Mouse (Mus musculus) heart, embryonic 16.5 days (tissue): ENCODE results near the gene Clasp2. TPM values are rescaled to one million over a fixed set of nuclear protein-coding genes. Genes with fewer than 3 reads are reported as not detected.

Source experiments
- ATAC-seq: fragments of 200-750 bp; cut with Nextera tagmentation; replicated peaks from 2 replicates; pipeline ENCODE4 v1.8.0; 2017; ENCODE audit warnings: moderate number of reproducible peaks; ENCODE audit not compliant: insufficient read depth, low FRiP score; ENCODE audit errors: extremely low read depth
- H3K27ac ChIP-seq: fragments of 300-500 bp; sonication (generic); 2 replicates; pipeline ENCODE4 v1.5.1; 2014; ENCODE audit warnings: mild to moderate bottlenecking, low read length, control low read depth, moderate library complexity
- H3K27me3 ChIP-seq: fragments of 300-500 bp; sonication (generic); 2 replicates; pipeline ENCODE4 v1.6.1; 2014; ENCODE audit warnings: low read length, mixed read lengths; ENCODE audit not compliant: control insufficient read depth, insufficient read depth
- H3K36me3 ChIP-seq: fragments of 300-500 bp; sonication (generic); 2 replicates; pipeline ENCODE4 v1.6.1; 2014; ENCODE audit not compliant: control insufficient read depth, insufficient read depth
- H3K4me1 ChIP-seq: fragments of 300-500 bp; sonication (generic); 2 replicates; pipeline ENCODE4 v1.6.1; 2014; ENCODE audit warnings: low read length, mixed read lengths; ENCODE audit not compliant: control insufficient read depth, insufficient read depth
- H3K4me2 ChIP-seq: fragments of 300-500 bp; sonication (generic); 2 replicates; pipeline ENCODE4 v1.6.1; 2014; ENCODE audit warnings: low read depth, mild to moderate bottlenecking, control low read depth, low read length
- H3K4me3 ChIP-seq: fragments of 300-500 bp; sonication (generic); 2 replicates; pipeline ENCODE4 v1.5.1; 2014; ENCODE audit warnings: mild to moderate bottlenecking, control low read depth, low read length
- H3K9ac ChIP-seq: fragments of 300-500 bp; sonication (generic); 2 replicates; pipeline ENCODE4 v1.6.1; 2014; ENCODE audit warnings: low read length, control low read depth
- H3K9me3 ChIP-seq: fragments of 300-500 bp; sonication (generic); replicated peaks from 2 replicates; pipeline ENCODE4 v1.6.1; 2016; ENCODE audit warnings: low read length; ENCODE audit not compliant: control insufficient read depth
- WGBS: fragments of 180-500 bp; shearing (Covaris S2); extraction: QIAGEN DNeasy Blood & Tissue Kit; methylation state at CpG from one replicate; pipeline ENCODE4 v1.1.7; 2014; 5-methylcytosine and 5-hydroxymethylcytosine counted together
- polyA plus RNA-seq: library from polyadenylated mRNA; unstranded; fragments of >200 nt; fragmentation: Nextera tagmentation; extraction: Ambion mirVana; gene quantifications from 2 replicates; pipeline ENCODE4 v1.2.1, GENCODE M21; 2015

Gene Clasp2
- polyA plus RNA-seq, 1 experiment from 2014 or later, result 21.0 TPM

- Histone ChIP-seq H3K36me3 (no peaks in the 10 kb centered on the region), H3K4me3 (no peak overlapping the region), H3K4me2 (no peak overlapping the region), H3K4me1 (no peaks in the 10 kb centered on the region), H3K27ac (no peak overlapping the region), H3K9me3 (no peaks in the 10 kb centered on the region), H3K27me3 (no peaks in the 10 kb centered on the region), H3K9ac (no peak overlapping the region)
- no peak for ATAC-seq
- WGBS, result 77% methylated on average over 9 of the region's 9 CpGs
Measured at GRCm38 (mm10) chr9:113828719-113829118, 87.4 kb downstream of the Clasp2 start.

- 85% methylated on average over 3 of the region's 3 CpGs for WGBS
- ATAC-seq, result no peak
- H3K9ac ChIP-seq, result no peak overlapping the region
- H3K4me3 ChIP-seq, result no peak overlapping the region
- no peaks in the 10 kb centered on the region for H3K27me3 ChIP-seq
- H3K4me2 ChIP-seq, result no peak overlapping the region
- H3K4me1 ChIP-seq, result no peaks in the 10 kb centered on the region
- H3K27ac ChIP-seq, result no peak overlapping the region
- 0 out of 2 replicates have a peak, but pooled peaks cover 2% of the 10 kb centered on the region for H3K36me3 ChIP-seq
- no peaks in the 10 kb centered on the region for H3K9me3 ChIP-seq
Measured at GRCm38 (mm10) chr9:113830219-113830618, 88.9 kb downstream of the Clasp2 start.

- 88% methylated on average over 7 of the region's 7 CpGs for WGBS
- Histone ChIP-seq H3K36me3 (peaks cover 5% of the 10 kb centered on the region; the same call in 1 of the 2 replicates), H3K4me3 (no peak overlapping the region), H3K27me3 (no peaks in the 10 kb centered on the region), H3K9me3 (no peaks in the 10 kb centered on the region), H3K27ac (no peak overlapping the region), H3K4me2 (no peak overlapping the region), H3K4me1 (no peaks in the 10 kb centered on the region), H3K9ac (no peak overlapping the region)
- ATAC-seq, result no peak
Measured at GRCm38 (mm10) chr9:113833481-113833880, 92.2 kb downstream of the Clasp2 start.

GRCm38 (mm10) chr9:113837001-113837400 is 95.7 kb downstream of the Clasp2 start:
- Histone ChIP-seq H3K27me3 (no peaks in the 10 kb centered on the region), H3K4me3 (no peak overlapping the region), H3K4me1 (no peaks in the 10 kb centered on the region), H3K27ac (no peak overlapping the region), H3K9me3 (no peaks in the 10 kb centered on the region), H3K4me2 (no peak overlapping the region), H3K9ac (no peak overlapping the region), H3K36me3 (peaks cover 5% of the 10 kb centered on the region; the same call in 1 of the 2 replicates)
- no peak for ATAC-seq
- 83% methylated on average over 4 of the region's 4 CpGs for WGBS

- Histone ChIP-seq H3K27ac (no peak overlapping the region), H3K4me2 (no peak overlapping the region), H3K4me1 (no peaks in the 10 kb centered on the region), H3K9me3 (no peaks in the 10 kb centered on the region), H3K4me3 (no peak overlapping the region), H3K27me3 (no peaks in the 10 kb centered on the region), H3K36me3 (peaks cover 5% of the 10 kb centered on the region; the same call in 1 of the 2 replicates), H3K9ac (no peak overlapping the region)
- 96% methylated on average over 5 of the region's 5 CpGs for WGBS
- ATAC-seq, result no peak
Measured at GRCm38 (mm10) chr9:113837461-113837860, 96.2 kb downstream of the Clasp2 start.

GRCm38 (mm10) chr9:113844029-113844428 is 102.8 kb downstream of the Clasp2 start:
- Histone ChIP-seq H3K27ac (no peak overlapping the region), H3K9me3 (no peaks in the 10 kb centered on the region), H3K4me2 (no peak overlapping the region), H3K27me3 (no peaks in the 10 kb centered on the region), H3K4me3 (no peak overlapping the region), H3K9ac (no peak overlapping the region), H3K4me1 (no peaks in the 10 kb centered on the region), H3K36me3 (peaks cover 4% of the 10 kb centered on the region; the same call in 1 of the 2 replicates)
- no peak for ATAC-seq
- WGBS, result 92% methylated on average over 4 of the region's 4 CpGs

GRCm38 (mm10) chr9:113855441-113855840 is 114.2 kb downstream of the Clasp2 start:
- no peak for ATAC-seq

GRCm38 (mm10) chr9:113857281-113857928 is 116.1 kb downstream of the Clasp2 start:
- no peaks in the 10 kb centered on the region for H3K9me3 ChIP-seq
- peaks cover 22% of the 10 kb centered on the region for H3K36me3 ChIP-seq
- H3K4me2 ChIP-seq, result no peak overlapping the region
- no peaks in the 10 kb centered on the region for H3K27me3 ChIP-seq
- WGBS, result 83% methylated on average over 8 of the region's 8 CpGs
- ATAC-seq, result no peak
- no peaks in the 10 kb centered on the region for H3K4me1 ChIP-seq
- H3K9ac ChIP-seq, result no peak overlapping the region
- no peak overlapping the region for H3K27ac ChIP-seq
- H3K4me3 ChIP-seq, result no peak overlapping the region

More at GRCm38 (mm10) chr9:113855441-113855840, 114.2 kb downstream of the Clasp2 start:
- no peaks in the 10 kb centered on the region for H3K4me1 ChIP-seq
- H3K4me2 ChIP-seq, result no peak overlapping the region
- peaks cover 16% of the 10 kb centered on the region for H3K36me3 ChIP-seq
- H3K27ac ChIP-seq, result no peak overlapping the region
- no peaks in the 10 kb centered on the region for H3K9me3 ChIP-seq
- no peak overlapping the region for H3K4me3 ChIP-seq
- 83% methylated on average over 3 of the region's 3 CpGs for WGBS
- H3K9ac ChIP-seq, result no peak overlapping the region
- H3K27me3 ChIP-seq, result no peaks in the 10 kb centered on the region

- H3K9me3 ChIP-seq, result no peaks in the 10 kb centered on the region
- 53% methylated on average over 5 of the region's 5 CpGs for WGBS
- H3K4me3 ChIP-seq, result no peak overlapping the region
- no peak overlapping the region for H3K9ac ChIP-seq
- no peaks in the 10 kb centered on the region for H3K27me3 ChIP-seq
- no peak for ATAC-seq
- H3K4me1 ChIP-seq, result no peaks in the 10 kb centered on the region
- H3K27ac ChIP-seq, result no peak overlapping the region
- peaks cover 18% of the 10 kb centered on the region for H3K36me3 ChIP-seq
- no peak overlapping the region for H3K4me2 ChIP-seq
Measured at GRCm38 (mm10) chr9:113857929-113858440, 116.7 kb downstream of the Clasp2 start.
